Mouse (Mus musculus) thymus, postnatal 4 days (tissue): Measurements from ENCODE around the gene Bbs2.
A peak's percentile ranks its signal among the peaks of the same experiment; 100 is the strongest.

Experiments
- DNase-seq: peaks from one replicate; pipeline ENCODE4 v3.0.0; 2021

The Bbs2 gene

DNA sequence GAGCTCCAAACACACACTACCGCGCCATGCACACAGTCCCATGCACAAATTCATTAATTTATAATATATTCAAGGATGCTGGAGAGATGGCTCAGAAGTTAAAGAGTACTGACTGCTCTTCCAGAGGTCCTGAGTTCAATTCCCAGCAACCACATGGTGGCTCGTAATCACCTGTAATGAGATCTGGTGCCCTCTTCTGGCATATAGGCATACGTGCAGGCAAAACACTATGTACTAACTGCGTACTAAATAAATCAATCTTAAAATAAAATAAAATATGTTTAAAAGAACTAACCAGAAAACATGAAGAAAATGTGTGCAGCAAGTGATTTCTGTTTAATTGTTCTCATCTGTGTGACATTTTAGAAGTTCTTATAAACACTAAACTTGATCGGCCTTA is 4.4 kb downstream of the Bbs2 start:
- no peak for DNase-seq

- no peak for DNase-seq
Measured at GRCm38 (mm10) chr8:94092848-94093247, 5.9 kb downstream of the Bbs2 start.

- DNase-seq, result no peak
Measured at GRCm38 (mm10) chr8:94089715-94090114, 9.0 kb downstream of the Bbs2 start.

DNA sequence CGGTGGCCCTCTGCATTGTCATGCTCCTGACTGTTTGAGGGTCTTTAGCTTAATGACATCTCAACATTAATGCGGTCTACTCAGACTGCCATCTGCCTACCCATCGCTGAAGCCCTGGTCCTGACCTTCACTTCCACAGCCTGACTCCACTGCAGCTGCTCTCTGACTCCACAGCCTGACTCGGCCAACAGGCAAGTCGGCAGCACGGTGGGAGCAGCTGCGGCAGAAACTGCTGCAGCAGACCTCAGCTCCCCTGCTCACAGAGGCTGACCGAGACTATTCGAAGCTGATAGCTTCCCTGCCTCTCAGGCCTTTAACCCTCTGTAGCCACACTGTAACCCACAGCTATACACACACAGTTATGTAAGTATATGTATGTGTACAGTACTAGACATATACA is 10.8 kb downstream of the Bbs2 start:
- no peak for DNase-seq

- DNase-seq, result no peak
Measured at GRCm38 (mm10) chr8:94076461-94077192, 22.1 kb downstream of the Bbs2 start.

GRCm38 (mm10) chr8:94068793-94069192 is 29.9 kb downstream of the Bbs2 start:
- DNase-seq, result no peak

- no peak for DNase-seq
Measured at GRCm38 (mm10) chr8:94066121-94066863, 32.4 kb downstream of the Bbs2 start.

DNA sequence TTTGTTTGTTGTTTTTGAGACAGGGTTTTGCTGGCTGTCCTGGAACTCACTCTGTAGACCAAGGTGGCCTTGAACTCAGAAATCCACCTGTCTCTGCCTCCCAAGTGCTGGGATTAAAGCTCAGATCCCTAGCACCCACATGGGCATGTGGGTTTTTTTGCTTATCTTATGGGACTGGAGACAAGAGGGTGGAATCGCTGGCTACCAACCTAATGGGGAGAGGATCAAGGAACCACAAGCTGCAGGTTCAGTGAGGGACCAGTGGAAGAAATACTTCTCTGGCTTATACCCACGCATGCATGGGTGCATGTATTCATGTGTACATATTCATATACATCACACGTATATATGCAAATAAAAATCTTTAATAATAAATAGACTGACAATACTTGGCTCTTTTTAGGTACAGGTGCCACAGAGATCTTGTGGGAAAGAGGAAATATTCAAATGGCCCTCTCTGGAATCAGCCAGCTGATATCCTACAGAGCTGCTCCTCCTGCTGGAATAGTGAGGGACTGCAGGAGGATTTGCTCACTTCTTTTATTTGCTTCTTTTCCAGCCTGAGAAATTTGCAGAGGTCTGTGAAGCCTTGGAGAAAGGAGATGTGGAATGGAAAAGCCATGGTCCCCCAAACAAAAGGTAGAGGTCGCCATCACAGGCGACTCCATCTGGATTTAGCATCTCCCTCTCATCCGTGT is 41.4 kb downstream of the Bbs2 start:
- peak; percentile 69 for DNase-seq

DNA sequence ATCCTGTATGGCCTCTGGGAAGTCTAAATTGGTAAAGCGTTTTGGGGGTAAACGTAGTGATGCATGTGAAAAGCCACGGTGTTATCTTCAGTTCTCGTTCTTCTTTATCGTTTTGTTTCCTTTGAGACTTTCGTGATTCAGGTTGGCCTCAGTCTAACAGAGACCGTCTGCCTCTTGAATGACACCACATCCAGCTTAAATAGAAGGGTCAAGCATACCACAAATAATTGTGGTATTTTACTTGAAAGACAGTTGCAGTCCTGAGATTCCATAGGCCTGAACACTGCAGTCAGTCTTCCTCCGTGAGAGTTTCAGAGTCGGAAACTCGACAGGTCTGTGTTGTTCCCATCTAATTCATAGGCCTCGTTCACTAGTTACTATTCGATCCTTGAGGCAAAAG is 46.0 kb downstream of the Bbs2 start:
- no peak for DNase-seq

GRCm38 (mm10) chr8:94047845-94048244 is 50.9 kb downstream of the Bbs2 start:
- no peak for DNase-seq

GRCm38 (mm10) chr8:94037806-94038205 is 60.9 kb downstream of the Bbs2 start:
- peak; percentile 10 for DNase-seq

DNA sequence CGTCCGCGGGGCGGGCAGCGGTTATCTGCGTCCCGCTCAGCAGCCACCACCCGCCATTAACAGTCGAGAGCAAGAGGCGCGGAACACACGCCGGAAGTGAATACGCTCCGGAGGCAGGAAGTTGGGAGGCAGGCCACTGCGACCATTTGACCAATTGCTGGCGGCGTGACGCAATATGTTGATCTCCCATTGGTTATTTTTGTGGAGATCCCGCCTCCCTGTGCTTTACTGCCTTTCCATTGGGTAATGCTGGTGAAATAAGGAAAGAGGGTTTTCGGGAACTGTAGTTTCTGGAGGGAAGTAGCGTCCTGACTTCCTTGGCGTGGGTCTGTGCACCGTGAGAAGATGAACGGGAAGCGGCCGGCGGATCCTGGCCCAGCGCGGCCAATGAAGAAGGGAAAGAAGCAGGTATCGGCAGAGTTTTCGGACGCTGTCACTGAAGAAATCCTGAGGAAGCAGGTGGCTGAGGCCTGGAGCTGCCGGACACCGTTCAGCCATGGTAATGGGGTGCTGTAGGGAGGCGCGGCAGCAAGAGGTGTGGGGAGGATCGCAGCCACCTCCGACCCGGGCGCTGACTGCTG is 61.7 kb downstream of the Bbs2 start, which contains the start of the genes Nudt21 and Ogfod1:
Gene Nudt21 (minus strand): TSS at position 88 of the 581 bp plus-strand sequence.
Gene Ogfod1 (plus strand): TSS at position 255 of the 581 bp plus-strand sequence.
- peak; percentile 89 for DNase-seq

GRCm38 (mm10) chr8:94036541-94036940 is 62.2 kb downstream of the Bbs2 start:
- peak; percentile 70 for DNase-seq

DNA sequence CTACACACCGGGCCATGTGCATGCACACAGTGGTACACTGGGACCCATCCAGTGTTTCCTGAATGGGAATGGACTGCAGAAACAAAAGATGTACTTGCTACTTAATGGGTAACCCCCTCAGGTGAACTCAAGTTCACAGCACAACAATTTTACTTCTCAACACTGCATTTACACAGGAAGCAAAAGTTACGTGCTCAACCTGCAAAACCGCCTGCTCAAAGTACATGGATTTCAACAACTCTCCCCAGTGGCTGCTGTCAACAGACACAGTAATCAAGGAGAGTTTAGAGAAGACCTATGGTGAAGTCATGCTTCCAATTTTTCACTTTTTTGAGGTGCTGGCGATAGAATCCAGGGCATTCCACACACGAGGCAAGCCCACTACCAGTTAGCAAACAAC is 63.5 kb downstream of the Bbs2 start:
- no peak for DNase-seq

DNA sequence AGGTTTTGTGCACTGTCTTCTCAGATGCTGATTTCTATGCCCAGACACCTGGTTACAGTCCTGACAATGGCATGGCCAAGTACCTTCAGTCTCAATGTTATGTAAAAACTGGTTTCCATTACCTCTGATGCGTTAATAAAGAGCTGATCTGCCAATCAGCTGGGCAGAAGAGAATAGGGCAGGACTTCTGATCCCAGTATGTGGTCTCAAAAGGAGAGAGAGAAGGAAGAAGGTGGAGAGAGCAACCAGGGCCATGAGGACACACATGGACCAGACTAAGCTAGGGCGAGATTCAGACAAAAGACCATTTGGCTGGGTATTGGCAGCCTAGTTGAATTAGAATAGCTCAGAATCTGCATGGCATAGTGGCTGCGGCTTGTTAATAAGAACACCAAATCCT is 65.1 kb downstream of the Bbs2 start:
- DNase-seq, result no peak

DNA sequence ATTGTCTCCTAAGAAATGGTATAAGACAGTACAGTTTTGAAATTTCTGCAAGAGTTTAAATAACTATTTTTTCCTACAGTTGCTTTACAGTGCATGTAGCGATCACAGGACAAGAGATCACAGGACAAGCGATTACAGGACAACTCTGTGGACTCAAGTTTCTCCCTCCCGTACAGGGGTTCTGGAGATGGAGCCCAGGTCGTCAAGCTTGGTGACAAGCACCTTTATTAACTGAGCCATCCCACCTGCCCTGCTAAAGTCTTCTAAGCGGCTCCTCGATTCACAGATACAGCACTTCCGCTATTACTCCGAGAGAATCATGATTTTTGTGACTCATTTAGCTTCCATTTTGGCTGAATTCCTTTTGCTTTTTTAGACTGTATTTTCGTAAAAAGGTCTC is 69.0 kb downstream of the Bbs2 start:
- DNase-seq, result no peak

- DNase-seq, result no peak
Measured at GRCm38 (mm10) chr8:94023916-94024315, 74.8 kb downstream of the Bbs2 start.
